Mouse (Mus musculus): ENCODE results near the gene Mitf. TPM values are rescaled to one million over a fixed set of nuclear protein-coding genes. Genes with fewer than 3 reads are reported as not detected.

Mitf gene
- total RNA-seq, 2 experiments from 2014 or later = 12.8 to 14.6 TPM

GRCm38 (mm10) chr6:97876990-97877389 is 70.1 kb downstream of the Mitf start:
- no peak for DNase-seq
- intact Hi-C loops (cut with DNase I) = no loop called here

DNA sequence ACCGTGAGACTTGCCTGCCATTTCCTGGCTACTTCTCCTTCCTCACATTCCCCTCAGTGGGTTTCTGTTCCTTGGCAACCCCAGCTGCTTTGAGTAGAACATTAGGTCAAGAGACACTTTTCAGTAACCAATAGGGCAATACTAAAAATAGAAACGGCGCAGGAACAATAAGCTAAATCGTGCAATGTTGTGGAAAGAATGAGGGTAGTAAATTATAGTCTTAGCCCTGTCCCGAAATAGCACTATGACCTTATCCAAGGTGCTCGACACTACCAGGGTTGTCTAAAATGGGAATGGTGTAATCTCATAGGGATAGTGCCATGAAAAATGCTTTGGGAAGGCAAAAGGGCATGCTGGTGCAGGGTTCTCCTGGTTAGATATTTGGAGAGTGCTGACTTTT is 70.6 kb downstream of the Mitf start:
- intact Hi-C loops (cut with DNase I) = no loop called here
- DNase-seq = no peak

GRCm38 (mm10) chr6:97880363-97880762 is 73.5 kb downstream of the Mitf start:
- no peak for DNase-seq
- intact Hi-C loops (cut with DNase I) = no loop called here

- no peak for DNase-seq
- intact Hi-C loops (cut with DNase I) = no loop called here
These were observed 75.1 kb downstream of the Mitf start for GRCm38 (mm10) chr6:97881935-97882334.

DNA sequence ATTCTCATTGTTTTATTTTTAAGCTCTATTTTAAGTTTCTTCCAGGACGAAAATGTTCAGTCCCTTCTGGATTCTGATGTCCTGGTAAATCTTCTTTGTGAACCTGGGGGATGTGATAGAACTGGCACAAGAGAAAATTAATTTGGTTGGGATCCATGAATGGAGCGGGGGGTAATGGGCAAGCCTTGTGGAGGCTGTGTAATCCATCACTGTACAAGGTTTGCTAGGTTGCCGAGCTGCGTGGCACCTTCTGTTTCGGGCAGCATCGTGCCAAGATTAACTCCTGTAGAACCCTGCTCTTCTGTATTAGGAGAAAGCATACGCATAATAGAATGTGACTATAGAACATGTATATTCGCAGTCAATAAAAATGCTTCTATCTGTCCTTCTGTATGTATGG is 76.1 kb downstream of the Mitf start:
- DNase-seq = no peak
- intact Hi-C loops (cut with DNase I) = no loop called here

GRCm38 (mm10) chr6:97883496-97883895 is 76.6 kb downstream of the Mitf start:
- DNase-seq = no peak
- intact Hi-C loops (cut with DNase I) = no loop called here

- intact Hi-C loops (cut with DNase I) = no loop called here
- no peak for DNase-seq
These were observed 78.1 kb downstream of the Mitf start for GRCm38 (mm10) chr6:97884971-97885370.

DNA sequence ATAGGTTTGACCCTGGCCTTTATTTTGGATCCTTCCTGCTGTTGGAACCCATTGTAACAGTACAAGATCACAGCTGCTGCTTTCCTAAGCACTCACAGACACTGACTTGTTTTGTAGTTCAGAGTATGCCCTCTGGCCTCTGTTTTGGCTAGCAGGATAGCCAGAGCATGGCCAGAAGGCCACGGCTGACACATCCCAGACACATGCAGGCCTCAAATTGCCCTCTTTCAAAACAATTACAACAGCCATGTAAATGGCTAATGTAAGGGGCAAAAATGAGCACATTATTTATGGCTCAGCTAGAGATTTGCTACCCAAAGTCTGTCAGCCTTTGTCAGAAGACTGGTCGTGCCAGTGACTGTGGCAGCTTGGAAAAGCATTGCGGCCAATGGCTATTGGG is 78.8 kb downstream of the Mitf start:
- no peak for DNase-seq
- intact Hi-C loops (cut with DNase I) = no loop called here

GRCm38 (mm10) chr6:97887893-97888292 is 81.0 kb downstream of the Mitf start:
- intact Hi-C loops (cut with DNase I) = no loop called here
- no peak for DNase-seq

GRCm38 (mm10) chr6:97888596-97888995 is 81.7 kb downstream of the Mitf start:
- DNase-seq = no peak
- intact Hi-C loops (cut with DNase I) = no loop called here

DNA sequence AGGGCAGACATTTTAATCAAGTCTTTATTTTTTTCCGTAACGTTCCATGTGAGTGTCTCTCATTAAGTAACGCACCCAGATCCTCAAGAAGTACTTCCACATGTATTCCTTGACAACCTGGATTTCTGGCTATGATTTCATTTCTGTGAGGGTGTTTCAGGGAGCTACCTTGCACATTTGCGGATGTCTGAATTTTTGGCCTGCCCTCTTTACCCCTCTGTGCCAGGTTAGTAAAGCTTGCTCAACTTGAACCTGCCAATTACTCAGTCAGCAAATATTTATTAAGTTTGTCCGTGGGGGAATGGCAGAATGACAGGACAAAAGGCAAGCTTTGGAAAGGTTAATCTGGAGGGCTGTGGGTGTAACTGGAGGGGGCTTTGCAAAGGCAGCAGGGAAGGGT is 86.7 kb downstream of the Mitf start:
- no peak for DNase-seq
- intact Hi-C loops (cut with DNase I) = no loop called here

DNA sequence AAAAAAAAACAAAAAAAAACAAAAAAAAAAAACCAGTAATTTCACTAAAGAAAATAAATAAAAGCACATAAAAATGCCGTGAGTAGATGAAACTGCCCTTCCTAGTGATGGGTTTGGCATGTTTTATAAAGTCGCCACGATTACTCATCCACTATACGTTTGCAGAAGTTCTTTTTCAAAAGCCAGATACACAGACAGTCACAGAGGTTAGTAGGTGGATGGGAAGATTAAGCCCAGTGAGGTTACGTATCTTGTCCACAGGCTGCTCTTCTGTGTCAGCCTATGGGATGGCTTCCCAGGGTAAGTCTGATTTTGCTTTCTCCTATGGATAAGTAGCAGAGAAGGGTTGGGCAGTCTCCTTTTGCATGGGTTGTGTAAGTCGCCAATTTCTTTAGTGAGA is 90.3 kb downstream of the Mitf start:
- intact Hi-C loops (cut with DNase I) = no loop called here

GRCm38 (mm10) chr6:97898085-97898484 is 91.2 kb downstream of the Mitf start:
- DNase-seq = no peak
- intact Hi-C loops (cut with DNase I) = no loop called here

More for the DNA sequence above, 90.3 kb downstream of the Mitf start:
- no peak for DNase-seq

DNA sequence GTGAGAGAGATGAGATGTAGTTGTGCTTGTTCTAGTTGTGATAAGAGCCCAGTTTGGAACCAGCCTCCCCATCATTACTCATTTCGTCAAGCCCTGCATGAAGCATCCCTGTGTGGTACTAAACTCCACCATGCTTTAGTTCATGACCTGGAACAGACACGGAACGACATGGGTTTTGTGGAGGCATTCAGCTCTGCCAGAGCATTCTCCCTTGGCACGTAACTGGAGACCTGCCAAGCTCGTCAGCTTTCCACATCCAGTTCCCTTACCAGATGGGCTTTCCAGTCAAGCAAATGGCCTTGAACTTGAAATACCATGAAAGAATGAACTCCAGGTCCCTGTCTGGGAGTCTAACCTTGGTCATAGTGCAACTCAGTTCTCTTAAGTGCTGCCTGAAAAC is 94.7 kb downstream of the Mitf start:
- intact Hi-C loops (cut with DNase I) = no loop called here
- no peak for DNase-seq

GRCm38 (mm10) chr6:97902205-97902604 is 95.4 kb downstream of the Mitf start:
- intact Hi-C loops (cut with DNase I) = no loop called here
- no peak for DNase-seq

GRCm38 (mm10) chr6:97914768-97915167 is 107.9 kb downstream of the Mitf start:
- DNase-seq = no peak
- intact Hi-C loops (cut with DNase I) = no loop called here

- DNase-seq = no peak
- intact Hi-C loops (cut with DNase I) = no loop called here
These were observed 109.6 kb downstream of the Mitf start for GRCm38 (mm10) chr6:97916386-97916903.

DNA sequence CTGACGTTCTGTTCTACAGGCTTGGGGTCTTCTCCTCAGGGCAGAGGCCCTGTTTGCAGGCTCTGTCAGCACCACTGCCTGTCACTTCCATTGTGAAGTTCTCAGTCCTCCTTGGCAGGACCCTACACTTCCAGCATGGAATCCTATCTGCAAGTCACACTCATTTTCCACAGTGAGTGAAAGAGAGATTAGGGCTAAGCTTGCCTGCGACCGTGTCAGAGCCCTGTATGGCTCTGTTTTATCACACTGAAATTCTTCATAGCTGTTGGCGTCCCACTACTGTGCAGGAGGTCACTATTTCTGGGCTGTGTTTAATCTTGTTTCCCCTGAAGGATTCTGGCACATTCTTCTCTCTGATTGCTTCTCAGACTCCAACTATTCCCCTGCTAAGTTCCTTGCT is 111.2 kb downstream of the Mitf start:
- intact Hi-C loops (cut with DNase I) = no loop called here
- no peak for DNase-seq

DNA sequence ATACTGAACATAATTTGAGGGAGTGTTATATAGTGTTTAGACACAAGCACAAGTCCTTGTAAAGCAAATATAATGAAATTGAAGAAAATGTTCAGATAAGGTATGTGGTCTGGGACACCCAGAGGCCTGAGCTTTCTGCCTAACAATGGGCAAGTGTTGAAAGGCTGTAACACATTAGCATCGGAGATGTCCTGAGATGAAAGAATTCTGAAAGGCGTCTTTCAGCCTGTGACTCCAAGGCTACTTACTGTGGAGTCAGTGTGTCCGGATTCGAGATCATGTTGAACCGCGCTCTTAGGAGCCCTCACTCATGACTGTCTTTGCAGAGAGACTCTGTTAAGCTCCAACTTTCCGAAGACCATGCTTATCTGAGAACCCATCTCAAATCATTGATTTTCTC is 111.6 kb downstream of the Mitf start:
- no peak for DNase-seq
- intact Hi-C loops (cut with DNase I) = no loop called here

GRCm38 (mm10) chr6:97919287-97919686 is 112.4 kb downstream of the Mitf start:
- intact Hi-C loops (cut with DNase I) = no loop called here
- no peak for DNase-seq

DNA sequence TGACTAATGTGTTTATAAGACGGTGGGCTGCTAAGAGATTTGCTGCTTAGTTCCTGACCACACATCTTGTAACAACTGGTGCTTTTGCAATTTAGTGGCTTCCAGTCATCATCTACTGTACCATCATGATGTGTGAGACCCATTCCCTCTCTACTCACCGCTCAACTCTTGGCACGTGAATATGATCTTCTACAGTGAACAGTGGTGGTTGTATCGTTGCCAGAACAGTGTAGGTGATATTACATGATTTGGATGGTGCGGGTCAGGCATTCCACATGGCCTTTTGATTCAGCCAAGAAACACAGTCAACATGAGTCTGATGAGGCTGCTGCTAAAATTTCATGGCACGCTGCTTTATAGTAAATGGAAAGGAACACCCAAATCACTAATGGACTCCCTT is 114.7 kb downstream of the Mitf start:
- no peak for DNase-seq
- intact Hi-C loops (cut with DNase I) = no loop called here

DNA sequence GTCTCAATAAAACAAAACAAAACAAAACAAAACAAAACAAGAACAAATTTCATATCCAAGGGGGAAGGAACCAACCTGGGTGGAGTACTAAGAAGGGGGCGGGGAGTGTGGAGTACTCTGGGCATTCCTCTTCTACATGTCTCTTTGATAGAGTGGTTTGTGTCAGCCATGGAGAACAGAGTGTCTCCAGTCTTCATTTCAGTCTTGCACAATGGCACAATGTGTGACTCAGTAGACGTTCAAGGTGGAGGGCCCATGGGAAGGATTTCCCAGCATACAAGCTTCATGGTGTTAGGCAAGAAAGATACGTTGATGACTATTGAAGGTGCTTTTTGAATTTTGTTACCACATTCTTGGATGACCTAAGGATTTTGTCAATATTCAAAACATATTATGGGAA is 117.4 kb downstream of the Mitf start:
- DNase-seq = no peak
- intact Hi-C loops (cut with DNase I) = no loop called here

- DNase-seq = no peak
- intact Hi-C loops (cut with DNase I) = no loop called here
These were observed 122.2 kb downstream of the Mitf start for GRCm38 (mm10) chr6:97929051-97929450.
